Mouse (Mus musculus): Measurements from ENCODE around the gene Tnfrsf12a. TPM values are rescaled to one million over a fixed set of nuclear protein-coding genes. Genes with fewer than 3 reads are reported as not detected.

The Tnfrsf12a gene
- total RNA-seq (2023; ENCODE audit: inconsistent age): 8.7 to 13.8 TPM (median 11.7 TPM) in 4 replicates

DNA sequence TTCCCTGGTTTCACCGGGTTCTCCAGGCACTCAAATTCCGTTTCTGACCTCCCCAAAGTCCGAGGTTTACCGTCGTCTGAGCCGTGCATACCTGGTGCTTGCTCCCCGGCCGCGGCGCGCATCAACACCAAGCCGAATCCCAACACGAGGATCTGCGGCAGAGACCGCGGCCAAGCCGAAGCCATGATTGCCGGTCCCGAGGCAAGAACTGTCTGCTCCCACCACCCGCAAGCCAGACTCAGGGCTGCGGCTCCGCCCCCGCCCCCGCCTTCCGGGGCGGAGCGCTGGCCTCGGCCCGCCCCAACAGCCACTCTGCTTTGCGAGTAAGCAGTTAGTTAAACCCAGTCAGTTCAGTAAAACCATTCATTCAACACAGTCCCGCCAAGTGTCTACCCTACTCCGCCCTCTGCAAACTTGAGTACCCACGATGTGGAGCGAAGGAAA is at the start of gene Tnfrsf12a:
TSS of gene Tnfrsf12a (minus strand) at position 233 of the 444 bp plus-strand sequence.

GRCm38 (mm10) chr17:23725999-23726757 is 48.9 kb upstream of the Tnfrsf12a start, which contains the start of gene Pkmyt1:
Pkmyt1 (plus strand) TSS chr17:23726336.

DNA sequence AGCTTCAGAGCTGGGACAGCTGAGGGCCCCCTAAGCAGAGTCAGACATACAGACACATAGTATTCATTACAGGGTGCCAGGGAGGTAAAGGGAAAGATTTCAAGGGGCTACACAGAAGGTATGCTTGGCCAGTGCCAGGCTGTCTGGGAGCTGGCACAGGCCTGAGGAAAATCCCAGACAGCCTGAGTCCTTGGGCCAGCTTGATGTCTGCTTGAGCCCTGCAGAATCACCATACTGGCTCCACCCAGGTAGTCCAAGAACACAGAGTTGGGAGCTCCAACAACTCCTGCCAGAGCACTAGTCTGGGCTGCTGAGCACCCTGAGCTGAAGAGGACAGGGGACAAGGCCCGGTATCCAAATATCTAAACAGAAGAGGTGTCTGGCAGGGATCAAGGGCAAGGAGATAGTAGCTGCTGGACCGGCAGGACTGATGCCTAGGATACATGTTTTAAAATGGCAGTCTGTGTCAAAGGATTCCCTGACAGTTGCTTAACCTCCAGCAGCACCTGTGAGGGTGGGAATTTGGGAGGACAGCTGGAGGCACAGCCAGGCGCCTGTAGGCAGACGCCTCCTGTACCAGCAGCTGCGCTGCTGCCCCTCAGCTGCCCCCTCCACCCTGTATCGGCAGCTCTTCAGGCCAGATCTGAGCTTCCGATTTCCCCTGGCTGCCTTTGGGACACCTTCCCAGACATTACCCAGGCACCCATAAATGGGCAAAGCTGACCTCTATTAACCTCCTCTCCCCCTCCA is 45.3 kb upstream of the Tnfrsf12a start, which contains the start of gene 1520401A03Rik:
TSS of gene 1520401A03Rik (minus strand) at position 408 of the 750 bp plus-strand sequence.

GRCm38 (mm10) chr17:23683856-23684672 is 6.8 kb upstream of the Tnfrsf12a start, which contains the start of gene Cldn9:
Cldn9 (minus strand) TSS chr17:23684026.

DNA sequence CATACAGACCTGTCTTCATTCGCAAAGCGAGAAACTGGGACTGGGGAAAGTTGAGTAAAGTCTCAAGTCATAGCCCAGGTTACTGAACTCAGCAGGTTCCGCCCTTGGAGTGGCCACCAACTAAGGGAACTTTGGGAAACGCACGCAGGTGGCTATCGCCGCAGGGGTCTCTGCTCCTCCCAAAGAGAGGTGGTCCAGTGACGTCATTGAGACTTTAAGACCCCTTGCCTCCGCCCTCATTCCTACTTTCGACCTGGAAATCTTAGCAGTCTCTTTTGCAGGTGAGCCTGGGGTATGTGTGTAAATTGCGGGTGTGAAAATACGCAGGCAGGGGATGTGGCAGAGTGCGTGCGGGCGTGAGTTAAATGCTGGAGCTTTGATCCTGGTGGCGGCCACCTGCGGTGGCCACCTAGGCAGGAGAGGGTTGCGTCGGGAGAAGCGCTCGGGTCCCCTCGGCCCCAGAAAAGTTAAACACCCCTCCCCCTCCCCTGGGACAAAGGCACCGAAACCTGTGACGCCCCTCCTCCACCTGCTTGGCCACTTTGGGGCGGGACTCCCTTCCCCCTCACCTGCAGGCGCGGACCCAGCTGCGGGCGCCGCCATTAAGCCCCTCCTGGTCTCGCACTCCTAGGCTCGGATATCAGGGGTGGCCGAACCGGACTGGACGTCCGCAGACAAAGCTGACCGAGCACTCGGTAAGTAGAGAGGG is 2.0 kb upstream of the Tnfrsf12a start, which contains the start of gene Cldn6:
TSS of gene Cldn6 (plus strand) at position 123 of the 709 bp plus-strand sequence.

DNA sequence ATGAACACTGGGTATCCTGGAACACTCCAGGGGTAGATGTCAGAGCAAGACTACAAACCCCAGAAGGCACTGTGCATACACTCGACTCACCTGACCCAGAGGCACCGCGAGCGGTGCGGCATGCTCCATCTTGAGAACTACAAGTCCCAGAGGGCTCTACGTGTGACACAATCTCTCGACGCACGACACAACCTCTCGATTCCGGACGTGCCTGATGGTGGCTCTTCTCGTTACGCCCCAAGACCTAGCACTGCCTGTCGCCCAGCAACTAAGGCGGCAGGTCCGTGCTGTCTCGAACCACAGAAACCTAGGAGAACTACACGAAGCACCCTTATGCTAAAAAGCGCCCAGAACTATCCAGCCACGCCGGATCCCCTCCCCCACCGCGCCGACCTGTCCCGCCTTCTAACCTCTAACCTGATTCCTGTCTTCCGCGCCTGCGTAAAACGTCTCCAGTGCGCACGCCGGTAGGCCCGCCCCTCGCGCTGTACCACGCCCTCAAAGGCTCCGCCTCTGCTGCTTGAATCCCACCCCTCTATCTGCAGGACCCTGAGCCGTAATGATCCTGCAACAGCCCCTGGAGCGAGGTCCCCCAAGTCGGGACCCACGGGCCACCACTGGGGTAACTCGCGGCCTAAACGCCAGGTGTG is 3.7 kb downstream of the Tnfrsf12a start, which contains the start of the genes Hcfc1r1 and Thoc6:
TSS of gene Hcfc1r1 (plus strand) at position 173 of the 650 bp plus-strand sequence.
TSS of gene Thoc6 (minus strand) at position 459 of the 650 bp plus-strand sequence.

GRCm38 (mm10) chr17:23660117-23660875 is 17.0 kb downstream of the Tnfrsf12a start, which contains the start of gene Bicdl2:
Bicdl2 (plus strand) TSS chr17:23660506.

DNA sequence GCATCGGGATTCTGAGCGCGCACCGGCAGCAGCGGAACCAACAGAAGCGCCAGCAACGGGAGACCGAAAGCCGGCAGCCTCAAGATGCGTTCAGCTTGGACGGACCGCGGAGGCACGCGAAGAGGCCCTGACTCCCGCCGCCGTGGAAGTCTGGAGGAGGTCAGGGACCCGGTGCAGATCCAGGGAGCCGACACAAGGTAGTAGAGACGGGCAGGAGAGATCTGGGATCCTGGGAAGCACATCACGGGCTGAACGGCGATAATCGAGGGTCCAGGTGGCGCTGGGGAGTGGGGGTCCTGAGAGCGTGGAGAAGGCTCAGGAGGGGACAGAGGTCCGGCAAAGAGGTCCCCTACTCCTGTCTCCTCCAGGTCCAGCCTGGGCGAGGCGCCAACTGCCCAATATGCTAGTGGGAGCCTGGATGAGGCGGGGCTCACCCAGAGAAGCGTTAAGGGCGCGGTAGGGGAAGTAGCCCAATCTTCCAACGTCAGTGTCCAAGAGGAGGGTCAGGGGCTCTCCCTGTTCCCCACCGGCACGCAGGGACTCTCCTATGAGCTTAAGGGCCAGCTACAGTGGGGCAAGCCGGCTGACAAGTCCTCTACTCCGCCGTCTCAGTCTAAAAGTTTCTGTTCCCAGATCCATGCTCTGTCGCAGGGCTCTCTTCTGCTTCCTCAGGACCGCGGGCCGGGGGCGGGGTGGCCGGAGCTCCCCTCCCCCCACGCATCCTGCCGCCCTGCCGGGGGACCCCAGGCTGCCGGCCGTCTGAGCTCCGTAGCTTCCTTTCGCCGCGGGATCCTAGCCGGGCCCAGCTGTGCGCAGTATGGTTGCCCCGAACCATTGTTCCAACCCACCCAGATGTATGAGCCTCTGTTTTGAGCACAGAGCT is 32.4 kb downstream of the Tnfrsf12a start, which contains the start of gene Mmp25:
TSS of gene Mmp25 (minus strand) at position 665 of the 883 bp plus-strand sequence.

Other genes starting within 250 kb of the Tnfrsf12a start
- not detected in 4 replicates for gene Vmn2r117, start 197.8 kb downstream of the Tnfrsf12a start, total RNA-seq (2023; ENCODE audit: inconsistent age)
- 7.7 to 10.6 TPM (median 9.1 TPM) in 4 replicates for gene Zfp213, start 113.2 kb downstream of the Tnfrsf12a start, total RNA-seq (2023; ENCODE audit: inconsistent age)
- gene Zfp13, start 78.0 kb downstream of the Tnfrsf12a start, total RNA-seq (2023; ENCODE audit: inconsistent age): 0.24 TPM in 1 of 4 replicates, not detected in the others
- not detected in 4 replicates for gene Zscan10, start 76.6 kb downstream of the Tnfrsf12a start, total RNA-seq (2023; ENCODE audit: inconsistent age)
- not detected in 4 replicates for gene Mmp25, start 32.2 kb downstream of the Tnfrsf12a start, total RNA-seq (2023; ENCODE audit: inconsistent age)
- gene Bicdl2, start 17.0 kb downstream of the Tnfrsf12a start, total RNA-seq (2023; ENCODE audit: inconsistent age): not detected in 4 replicates
- gene Hcfc1r1, start 3.9 kb downstream of the Tnfrsf12a start, total RNA-seq (2023; ENCODE audit: inconsistent age): 36.1 to 48.9 TPM (median 40.8 TPM) in 4 replicates
- 23.9 to 33.5 TPM (median 27.0 TPM) in 4 replicates for gene Thoc6, start 3.6 kb downstream of the Tnfrsf12a start, total RNA-seq (2023; ENCODE audit: inconsistent age)
- not detected in 4 replicates for gene Cldn6, start 1.8 kb upstream of the Tnfrsf12a start, total RNA-seq (2023; ENCODE audit: inconsistent age)
- not detected in 4 replicates for gene Cldn9, start 6.6 kb upstream of the Tnfrsf12a start, total RNA-seq (2023; ENCODE audit: inconsistent age)
- gene 1520401A03Rik, start 45.3 kb upstream of the Tnfrsf12a start, total RNA-seq (2023; ENCODE audit: inconsistent age): not detected in 4 replicates
- gene Pkmyt1, start 48.9 kb upstream of the Tnfrsf12a start, total RNA-seq (2023; ENCODE audit: inconsistent age): 32.8 to 35.4 TPM (median 33.4 TPM) in 4 replicates
- gene Paqr4, start 63.4 kb upstream of the Tnfrsf12a start, total RNA-seq (2023; ENCODE audit: inconsistent age): 0.27 to 0.67 TPM (median 0.48 TPM) in 4 replicates
- not detected in 4 replicates for gene Kremen2, start 68.4 kb upstream of the Tnfrsf12a start, total RNA-seq (2023; ENCODE audit: inconsistent age)
- gene Flywch1, start 94.1 kb upstream of the Tnfrsf12a start, total RNA-seq (2023; ENCODE audit: inconsistent age): 24.2 to 32.5 TPM (median 29.5 TPM) in 4 replicates
- gene Flywch2, start 108.6 kb upstream of the Tnfrsf12a start, total RNA-seq (2023; ENCODE audit: inconsistent age): 0.81 TPM in 1 of 4 replicates, not detected in the others
- gene Srrm2, start 113.1 kb upstream of the Tnfrsf12a start, total RNA-seq (2023; ENCODE audit: inconsistent age): 1,187 to 1,326 TPM (median 1,293 TPM) in 4 replicates
- 159 to 201 TPM (median 175 TPM) in 4 replicates for gene Elob, start 151.7 kb upstream of the Tnfrsf12a start, total RNA-seq (2023; ENCODE audit: inconsistent age)
- not detected in 4 replicates for gene Prss33, start 158.6 kb upstream of the Tnfrsf12a start, total RNA-seq (2023; ENCODE audit: inconsistent age)
- not detected in 4 replicates for gene Prss32, start 166.4 kb upstream of the Tnfrsf12a start, total RNA-seq (2023; ENCODE audit: inconsistent age)
- gene Prss41, start 166.7 kb upstream of the Tnfrsf12a start, total RNA-seq (2023; ENCODE audit: inconsistent age): 0.69 TPM in 1 of 4 replicates, not detected in the others
- not detected in 4 replicates for gene Prss21, start 190.6 kb upstream of the Tnfrsf12a start, total RNA-seq (2023; ENCODE audit: inconsistent age)
- gene Dcpp1, start 203.4 kb upstream of the Tnfrsf12a start, total RNA-seq (2023; ENCODE audit: inconsistent age): not detected in 4 replicates
- not detected in 4 replicates for gene Dcpp2, start 203.4 kb upstream of the Tnfrsf12a start, total RNA-seq (2023; ENCODE audit: inconsistent age)
- gene Dcpp3, start 240.0 kb upstream of the Tnfrsf12a start, total RNA-seq (2023; ENCODE audit: inconsistent age): not detected in 4 replicates

Data from B cell, adult (primary cell).